ENCODE assay signal across 11 mouse cellular contexts in genomic region chr11:90025891-90026801, GRCm38 (mm10). TPM values are rescaled to one million over a fixed set of nuclear protein-coding genes. Genes with fewer than 3 reads are reported as not detected.
DNase-seq lines count a peak whose midpoint lies in the region; ATAC-seq and TF ChIP-seq lines count a peak whose summit lies in the region.
"Had no signal": no experiment of that assay in that cellular context is flagged by ENCODE, and none has a peak within 500 bp of the region (broad histone marks: within the 10 kb centered on the region; RNA-seq: fewer than 3 reads in every experiment).

No protein-coding gene starts in this region.

- H3K9ac ChIP-seq in liver, embryonic 15.5 days, result no peak overlapping the region
- no peak overlapping the region for H3K9ac ChIP-seq in intestine, postnatal 0 days (ENCODE audit: low read depth, low read length)
- H3K9ac ChIP-seq: hindbrain, embryonic 13.5 days had no signal

- H3K27ac ChIP-seq in liver, embryonic 15.5 days (replicated peaks), result no peak overlapping the region
- H3K27ac ChIP-seq in intestine, postnatal 0 days (ENCODE audit: low read depth, low read length), result no peak overlapping the region
- H3K27ac ChIP-seq: hindbrain, embryonic 13.5 days had no signal

- peaks cover 17% of the 10 kb centered on the region for H3K27me3 ChIP-seq in liver, embryonic 15.5 days
- peaks cover 3% of the 10 kb centered on the region; the same call in 1 of the 2 replicates for H3K27me3 ChIP-seq in intestine, postnatal 0 days (replicated peaks; ENCODE audit: control insufficient read depth, insufficient read depth, low read length)

- TF ChIP-seq CTCF in intestine, postnatal 0 days (IDR thresholded peaks at IDR 0.05; ENCODE audit: low read depth), result no peak

- no peaks in the 10 kb centered on the region for H3K9me3 ChIP-seq in liver, embryonic 15.5 days (replicated peaks)
- H3K9me3 ChIP-seq in intestine, postnatal 0 days (ENCODE audit: control insufficient read depth), result no peaks in the 10 kb centered on the region
- H3K9me3 ChIP-seq: hindbrain, embryonic 13.5 days had no signal

- 48% methylated on average over 14 of the region's 14 CpGs for WGBS in liver, embryonic 15.5 days (ENCODE audit: insufficient replicate concordance)
- 42% methylated on average over 14 of the region's 14 CpGs for WGBS in intestine, postnatal 0 days

- no peak for ATAC-seq in liver, embryonic 15.5 days (ENCODE audit: insufficient read depth)
- ATAC-seq in intestine, postnatal 0 days, result peak; percentile 85

- DNase-seq in adrenal gland, adult (ENCODE audit: inconsistent age in 2 of 2, low spot score in 1 of 2), result peak; percentile 57 to 85
- DNase-seq in adrenal gland, postnatal 4 days (ENCODE audit: low spot score in 2 of 2), result no peak
- no peak for DNase-seq in liver
- peak; percentile 71 for DNase-seq in skeletal muscle tissue, adult 2 months (ENCODE audit: low read depth, low spot score)
- DNase-seq in T-cell, adult 2 months (ENCODE audit: low spot score), result no peak
- DNase-seq in cerebellum, postnatal 25 days, result no peak
- DNase-seq: embryo, embryonic 11 days had no signal

- peak overlapping the region; percentile 20 for H3K4me2 ChIP-seq in liver, embryonic 15.5 days
- H3K4me2 ChIP-seq in intestine, postnatal 0 days (replicated peaks; ENCODE audit: low read depth), result peak overlapping the region; percentile 44; the same call in 1 of the 2 replicates
- H3K4me2 ChIP-seq: hindbrain, embryonic 13.5 days had no signal

- no peaks in the 10 kb centered on the region for H3K36me3 ChIP-seq in liver, embryonic 15.5 days (replicated peaks)
- no peaks in the 10 kb centered on the region for H3K36me3 ChIP-seq in intestine, postnatal 0 days (ENCODE audit: control insufficient read depth, insufficient read depth)
- H3K36me3 ChIP-seq: hindbrain, embryonic 13.5 days had no signal

- no peak overlapping the region for H3K4me3 ChIP-seq in liver, embryonic 15.5 days (replicated peaks)
- no peak overlapping the region for H3K4me3 ChIP-seq in intestine, postnatal 0 days (ENCODE audit: low read depth, low read length)
- H3K4me3 ChIP-seq: hindbrain, embryonic 13.5 days had no signal

- H3K4me1 ChIP-seq in liver, embryonic 15.5 days (replicated peaks), result peaks cover 3% of the 10 kb centered on the region; the same call in 1 of the 2 replicates
- no peaks in the 10 kb centered on the region; the same call in 1 of the 2 replicates for H3K4me1 ChIP-seq in intestine, postnatal 0 days (replicated peaks; ENCODE audit: control insufficient read depth, insufficient read depth, low read length)

RNA-seq across cellular contexts. Expression of gene Tmem100, which starts 4.0 kb away (rescaled TPM):
- total RNA-seq in adrenal gland, postnatal 4 days (2021), result 1 to 10 TPM; 6.3 to 8.1 TPM
- polyA plus RNA-seq in liver, embryonic 15.5 days (2015; fragmentation: Nextera tagmentation; extraction: Ambion mirVana), result 0.44 and 0.48 TPM in 2 replicates
- 11.0 and 11.4 TPM in 2 replicates for polyA plus RNA-seq in intestine, postnatal 0 days (2015; fragmentation: Nextera tagmentation; extraction: Ambion mirVana)
- total RNA-seq: MEL had no signal

RNA-seq across cellular contexts. Expression of gene Pctp, which starts 23.5 kb away (rescaled TPM):
- total RNA-seq in adrenal gland, postnatal 4 days (2021), result 10 to 100 TPM in 1 of 2 experiments, 1 to 10 TPM in 1; 8.8 to 14.3 TPM
- 13.6 and 15.1 TPM in 2 replicates for polyA plus RNA-seq in liver, embryonic 15.5 days (2015; fragmentation: Nextera tagmentation; extraction: Ambion mirVana)
- polyA plus RNA-seq in intestine, postnatal 0 days (2015; fragmentation: Nextera tagmentation; extraction: Ambion mirVana), result 10.5 TPM in 2 replicates

Comparison
In these comparisons a context has a peak if more than half of its experiments do, and no peak if none do; other contexts are left out.
1. DNase-seq: peak in adrenal gland, adult (2 of 2) and skeletal muscle tissue, adult 2 months (single experiment); none in adrenal gland, postnatal 4 days (0 of 2), liver (single experiment), T-cell, adult 2 months (single experiment) and cerebellum, postnatal 25 days (0 of 2).